Mouse (Mus musculus) layer of hippocampus, postnatal 25 days (tissue): ENCODE results near the gene Ctnna3. TPM values are rescaled to one million over a fixed set of nuclear protein-coding genes. Genes with fewer than 3 reads are reported as not detected.
A peak's percentile ranks its signal among the peaks of the same experiment; 100 is the strongest.
"Not testable (repeated sequence)": the region's sequence is repeated elsewhere in the genome, so short reads cannot be mapped to it uniquely, and the experiment has no call there.

Source experiments
- DNase-seq, 2 experiments: peaks; one replicate each; pipeline ENCODE4 v3.0.0; 2022; ENCODE audit warnings: mixed read lengths in 2 of 2, low spot score in 1 of 2; ENCODE audit errors: extremely low spot score in 1 of 2
- total RNA-seq, 2 experiments: library from RNA; stranded (reverse); gene quantifications; 2 replicates each; pipeline ENCODE4 v1.2.3; 2021

The Ctnna3 gene
- total RNA-seq, result 1 to 10 TPM; 1.5 to 1.7 TPM

- peak; percentile 68 to 71 for DNase-seq
Measured at GRCm38 (mm10) chr10:63429785-63430305, at the start of gene Ctnna3. Gene Ctnna3, plus strand, starts transcription at chr10:63430098.

DNA sequence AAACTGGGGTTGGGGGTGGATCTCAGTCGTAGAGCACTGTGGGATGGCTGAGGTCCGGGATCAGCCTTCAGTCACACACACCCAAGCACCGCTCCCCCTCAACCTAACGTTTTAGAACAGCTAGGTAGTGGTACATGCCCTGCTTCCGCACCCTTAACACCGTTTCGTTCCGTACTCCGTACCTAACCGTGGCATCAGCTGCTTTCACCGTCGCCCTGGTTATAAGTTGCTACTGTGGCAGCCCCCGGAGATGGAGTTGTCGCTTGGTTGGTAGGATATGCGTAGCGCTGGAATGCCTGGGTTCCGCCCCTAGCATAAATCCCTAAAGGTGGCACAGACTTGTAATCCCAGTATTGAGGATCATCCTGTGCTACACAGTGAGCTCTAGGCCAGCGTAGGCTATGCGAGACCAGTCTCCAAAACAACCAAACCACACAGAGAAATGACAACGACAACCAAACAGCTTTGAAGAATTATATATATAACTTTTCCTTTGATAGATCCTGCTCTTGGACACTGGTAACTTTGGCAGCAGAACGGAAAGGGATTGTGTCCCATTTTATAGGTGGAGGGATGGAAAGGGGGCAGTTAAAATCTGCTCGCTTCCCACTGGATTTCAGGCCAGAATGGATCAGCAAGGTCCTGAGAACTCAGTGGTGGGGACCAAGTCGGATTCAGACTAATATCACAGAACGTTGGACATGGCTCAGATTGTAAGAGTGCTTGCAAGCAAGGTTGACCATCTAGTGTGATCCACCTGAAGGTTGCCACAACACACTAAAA lies 48.2 kb upstream of the Ctnna3 start, which contains the start of gene Sirt1:
TSS of gene Sirt1 (minus strand) at position 207 of the 783 bp plus-strand sequence.
- DNase-seq, result peak in 1 of 2 experiments; percentile 13

- peak; percentile 40 to 61 for DNase-seq
Measured at GRCm38 (mm10) chr10:63382372-63383279, 47.3 kb upstream of the Ctnna3 start, which contains the start of gene Dnajc12. Gene Dnajc12, plus strand, starts transcription at chr10:63382443.

- DNase-seq, result not testable (repeated sequence)
Measured at GRCm38 (mm10) chr10:63385897-63386296, 44.0 kb upstream of the Ctnna3 start.

- DNase-seq, result peak; percentile 65 to 80
Measured at GRCm38 (mm10) chr10:63386444-63386843, 43.5 kb upstream of the Ctnna3 start.

DNA sequence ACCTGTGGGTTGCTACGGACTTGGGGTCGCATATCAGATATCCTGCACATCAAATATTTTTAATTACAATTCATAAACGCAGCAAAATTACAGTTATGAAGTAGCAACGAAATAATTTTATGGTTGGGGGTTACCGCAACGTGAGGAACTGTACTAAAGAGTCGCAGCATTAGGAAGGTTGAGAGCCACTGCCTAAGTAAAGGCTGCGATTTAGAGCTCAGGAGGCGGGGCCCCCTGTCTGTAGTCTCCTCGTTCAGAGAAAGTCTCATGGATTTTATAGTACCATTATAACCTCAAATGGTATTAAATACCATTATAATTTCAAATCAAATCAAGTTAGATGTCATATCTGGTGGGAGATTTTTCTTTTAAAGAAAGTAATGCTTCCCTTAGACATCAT lies 42.9 kb upstream of the Ctnna3 start:
- DNase-seq, result no peak

- no peak for DNase-seq
Measured at GRCm38 (mm10) chr10:63388948-63389347, 41.0 kb upstream of the Ctnna3 start.

DNA sequence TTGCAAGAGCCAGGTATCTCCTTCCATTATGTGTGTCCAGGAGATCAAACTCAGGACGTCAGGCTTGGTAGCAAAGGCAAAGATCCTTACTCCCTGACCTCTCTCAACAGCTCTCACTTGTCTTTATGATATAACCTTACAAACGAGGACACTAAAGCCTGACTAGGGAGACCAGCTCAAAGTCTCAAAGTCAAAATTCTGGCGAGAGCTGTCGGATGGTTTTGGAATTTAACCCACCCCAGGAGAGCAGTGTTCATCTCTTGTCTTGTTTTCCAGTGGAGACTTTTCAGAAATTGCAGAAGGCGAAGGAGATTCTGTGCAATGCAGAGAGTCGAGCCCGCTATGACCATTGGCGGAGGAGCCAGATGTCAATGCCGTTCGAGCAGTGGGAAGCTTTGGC lies 32.9 kb upstream of the Ctnna3 start:
- no peak for DNase-seq

DNA sequence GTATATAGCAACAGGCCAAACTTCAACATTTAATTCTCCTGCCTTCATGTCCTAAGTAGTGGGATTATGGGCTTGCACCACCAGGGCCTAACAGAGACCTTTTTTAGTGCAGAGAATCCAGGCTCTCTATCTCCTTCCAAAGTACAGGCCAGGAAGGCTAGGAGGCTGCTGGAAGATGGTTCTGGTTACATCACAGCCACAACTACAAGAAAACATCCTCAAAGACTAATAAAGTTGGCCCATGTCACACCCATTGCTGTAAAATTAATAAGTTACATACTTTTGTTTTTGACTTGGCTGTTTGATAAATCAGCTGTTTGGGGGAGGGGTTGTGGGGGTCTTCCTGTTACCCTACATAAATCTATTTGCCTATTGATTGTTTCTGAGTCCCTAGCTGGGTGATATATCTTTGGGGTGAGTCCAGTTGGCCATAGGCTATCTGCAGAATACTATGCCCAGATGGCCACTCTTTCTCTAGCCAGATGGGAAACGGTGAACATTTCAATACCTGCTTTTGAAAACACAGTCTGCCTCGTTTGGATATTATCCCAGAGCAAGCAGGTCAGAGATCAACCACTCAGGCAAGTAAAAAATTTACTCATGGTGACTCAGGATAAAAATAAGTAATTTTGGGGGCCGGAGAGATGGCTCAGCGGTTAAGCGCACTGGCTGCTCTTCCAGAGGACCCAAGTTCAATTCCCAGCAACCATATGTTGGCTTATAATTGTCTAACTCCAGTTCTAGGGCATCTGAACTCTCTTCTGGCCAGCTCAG lies 27.0 kb upstream of the Ctnna3 start:
- DNase-seq, result no peak

DNA sequence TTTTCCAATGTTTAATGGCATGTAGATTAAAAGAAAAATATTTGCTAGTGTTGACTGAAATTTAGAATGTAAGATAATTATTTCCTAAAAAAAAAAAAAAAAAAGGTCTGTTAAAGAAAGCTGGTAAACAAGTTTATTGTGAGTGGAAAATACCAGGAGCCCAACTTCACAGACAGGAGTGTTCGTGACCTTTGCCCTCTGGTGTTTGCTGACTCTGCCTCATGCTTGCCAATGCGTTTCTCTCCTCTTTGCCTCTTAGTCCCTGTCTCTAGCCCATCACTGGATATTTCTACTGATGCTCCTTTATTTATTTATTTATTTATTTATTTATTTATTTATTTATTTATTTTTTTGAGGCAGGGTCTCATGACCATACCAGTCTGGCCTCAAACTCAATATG lies 26.3 kb upstream of the Ctnna3 start:
- no peak for DNase-seq

GRCm38 (mm10) chr10:63410162-63410956 lies 19.5 kb upstream of the Ctnna3 start:
- DNase-seq, result no peak

- not testable (repeated sequence) for DNase-seq
Measured at GRCm38 (mm10) chr10:63411674-63412073, 18.2 kb upstream of the Ctnna3 start.

DNA sequence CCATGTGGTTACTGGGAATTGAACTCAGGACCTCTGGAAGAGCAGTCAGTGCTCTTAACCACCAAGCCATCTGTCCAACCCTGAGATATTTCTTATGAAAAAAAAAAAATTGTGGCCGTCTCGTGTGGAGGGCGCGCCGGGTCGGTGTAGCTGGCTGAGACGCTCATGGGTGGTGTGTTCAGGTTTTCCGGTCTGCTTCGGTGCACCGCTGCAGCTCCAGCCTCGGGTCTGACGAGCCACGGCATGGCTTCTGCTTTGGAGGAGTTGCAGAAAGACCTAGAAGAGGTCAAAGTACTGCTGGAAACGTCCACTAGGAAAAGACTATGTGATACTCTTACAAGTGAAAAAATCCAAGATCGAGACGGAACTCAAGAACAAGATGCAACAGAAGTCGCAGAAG lies 17.1 kb upstream of the Ctnna3 start:
- no peak for DNase-seq

DNA sequence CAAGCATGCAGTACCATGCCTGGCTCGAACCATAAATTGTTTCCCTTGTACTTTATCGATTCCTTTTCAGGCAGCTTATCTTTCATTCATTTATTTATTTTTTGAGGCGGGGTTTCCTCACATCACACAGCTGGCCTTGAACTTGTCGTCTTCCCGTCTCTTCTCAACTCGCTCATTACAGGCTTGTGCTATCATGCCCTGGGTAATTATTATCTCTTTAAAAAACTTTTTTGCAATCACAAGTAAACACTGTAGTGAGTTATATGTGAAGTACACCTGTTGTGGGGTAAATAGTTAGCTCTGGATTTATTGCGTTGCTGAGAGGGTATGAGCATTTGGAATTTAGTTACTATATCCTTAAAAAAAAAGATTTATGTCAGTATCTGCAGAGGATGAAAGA lies 14.6 kb upstream of the Ctnna3 start:
- DNase-seq, result no peak

GRCm38 (mm10) chr10:63415850-63416249 lies 14.0 kb upstream of the Ctnna3 start:
- no peak for DNase-seq

DNA sequence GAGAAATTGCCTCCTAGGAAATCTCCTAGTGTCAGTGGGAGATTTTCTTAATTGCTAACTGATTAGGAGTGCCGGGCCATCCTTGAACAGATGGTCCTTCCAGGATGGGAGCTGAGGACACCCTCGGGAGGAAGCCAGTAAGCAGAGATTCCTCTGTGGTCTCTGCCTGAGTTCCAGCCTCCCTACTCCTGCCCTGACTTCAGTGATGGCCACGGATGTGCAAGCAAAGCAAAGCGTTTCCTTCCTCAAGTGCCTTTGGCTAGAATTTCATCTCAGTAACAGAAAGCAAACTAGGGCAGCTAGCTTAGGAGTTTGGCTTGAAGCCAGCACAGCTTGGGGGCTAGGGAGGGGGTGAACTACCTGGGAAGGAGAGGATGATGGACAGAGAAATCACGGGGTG lies 12.8 kb upstream of the Ctnna3 start:
- DNase-seq, result no peak

DNA sequence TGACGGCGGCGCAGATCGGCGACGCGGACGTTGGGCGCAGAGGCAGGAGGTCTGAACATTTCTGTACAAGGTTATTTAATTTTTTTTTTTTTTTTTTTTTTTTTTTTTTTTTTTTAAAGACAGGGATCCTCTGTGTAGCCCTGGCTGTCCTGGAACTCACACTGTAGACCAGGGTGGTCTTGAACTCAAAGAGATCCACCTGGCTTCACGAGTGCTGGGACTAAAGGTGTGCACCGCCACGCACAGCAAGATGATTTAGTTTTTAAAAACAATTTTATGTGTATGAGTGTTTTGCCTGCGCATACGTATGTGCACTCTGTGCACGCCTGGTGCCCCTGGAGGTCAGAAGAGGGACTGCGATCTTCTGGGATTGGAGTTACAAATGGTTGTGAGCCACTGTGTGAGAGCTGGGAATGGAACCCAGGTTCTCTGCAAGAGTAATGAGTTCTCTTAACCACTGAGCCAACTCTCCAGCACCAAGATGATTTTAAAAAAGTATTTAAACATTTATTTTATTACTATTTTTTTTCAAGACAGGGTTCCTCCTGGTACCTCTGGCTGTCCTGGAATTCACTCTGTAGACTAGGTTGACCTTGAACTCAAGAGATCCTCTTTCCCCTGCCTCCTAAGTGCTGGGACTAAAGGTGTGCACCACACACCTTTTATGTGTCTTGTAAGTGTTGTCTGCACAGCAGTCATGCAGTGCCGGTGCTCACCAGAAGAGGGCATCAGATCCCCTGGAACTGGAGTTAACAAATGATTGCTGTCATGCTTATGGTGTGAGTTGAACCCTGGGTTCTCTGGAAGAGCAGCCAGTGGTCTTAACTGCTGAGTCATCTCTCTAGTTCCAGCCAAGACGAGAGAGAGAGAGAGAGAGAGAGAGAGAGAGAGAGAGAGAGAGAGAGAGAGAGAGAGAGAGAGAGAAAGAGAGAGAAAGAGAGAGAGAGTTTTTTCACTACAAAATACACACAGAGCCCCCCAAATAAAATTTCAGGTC lies 7.9 kb upstream of the Ctnna3 start, which contains the start of gene Gm7075:
TSS of gene Gm7075 (minus strand) at position 51 of the 997 bp plus-strand sequence.
- DNase-seq, result peak in 1 of 2 experiments; percentile 62

- no peak for DNase-seq
Measured at GRCm38 (mm10) chr10:63422736-63422992, 7.2 kb upstream of the Ctnna3 start.
